Mouse (Mus musculus): ENCODE measurements around the gene Enah. TPM values are rescaled to one million over a fixed set of nuclear protein-coding genes. Genes with fewer than 3 reads are reported as not detected.

Gene Enah
- 1 to 10 TPM in 1 of 2 experiments, under 1 TPM in 1; 0.29 to 1.3 TPM for polyA plus RNA-seq (2017; shearing (Covaris generic))

- ATAC-seq = no peak
Observed at GRCm38 (mm10) chr1:182019926-182020801, at the start of gene Enah. TSS of gene Enah (minus strand) at chr1:182019990.

- ATAC-seq = no peak
Observed at GRCm38 (mm10) chr1:182068136-182068535, 48.3 kb upstream of the Enah start.

DNA sequence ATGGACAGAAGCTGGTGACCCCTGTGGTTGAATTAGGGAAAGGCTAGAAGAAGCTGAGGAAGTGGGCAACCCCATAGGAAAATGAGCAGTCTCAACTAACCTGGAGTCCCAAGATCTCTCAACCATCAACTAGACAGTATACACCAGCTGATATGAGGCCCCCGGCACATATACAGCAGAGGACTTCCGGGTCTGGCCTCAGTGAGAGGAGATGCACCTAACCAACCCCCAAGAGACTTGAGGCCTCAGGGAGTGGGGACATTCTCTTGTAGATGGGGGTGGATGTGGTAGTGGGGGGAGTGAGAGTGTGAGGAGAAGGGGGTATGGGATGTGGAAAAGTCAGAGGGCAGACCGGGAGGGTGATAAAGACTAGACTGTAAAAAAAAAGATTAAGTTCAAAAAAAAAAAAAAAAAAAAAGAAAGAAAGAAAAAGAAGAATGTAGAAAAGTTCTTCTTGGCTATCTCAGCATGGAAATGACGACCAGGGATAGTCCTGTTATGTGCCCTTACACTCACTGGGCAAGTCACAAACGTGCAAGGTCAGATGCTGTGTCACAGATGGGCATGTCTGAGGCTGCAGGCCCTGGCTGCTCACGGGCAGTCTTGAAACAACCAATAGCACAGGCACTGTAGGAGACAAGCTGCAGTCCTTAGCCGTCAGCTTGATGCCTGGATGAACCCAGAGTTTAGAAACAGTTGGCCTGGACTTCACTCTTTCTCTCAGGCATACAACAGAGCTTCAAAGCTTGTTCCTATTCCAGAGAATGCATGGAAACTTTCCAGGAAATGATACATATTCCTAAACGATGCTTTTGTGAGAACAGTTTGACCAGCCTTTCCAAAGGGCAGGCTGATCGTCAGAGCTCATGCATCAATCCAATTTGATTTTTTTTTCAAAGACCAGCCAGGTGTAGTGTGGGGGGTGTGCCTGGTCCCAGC, 47.0 kb upstream of the Enah start:
- no peak for ATAC-seq

DNA sequence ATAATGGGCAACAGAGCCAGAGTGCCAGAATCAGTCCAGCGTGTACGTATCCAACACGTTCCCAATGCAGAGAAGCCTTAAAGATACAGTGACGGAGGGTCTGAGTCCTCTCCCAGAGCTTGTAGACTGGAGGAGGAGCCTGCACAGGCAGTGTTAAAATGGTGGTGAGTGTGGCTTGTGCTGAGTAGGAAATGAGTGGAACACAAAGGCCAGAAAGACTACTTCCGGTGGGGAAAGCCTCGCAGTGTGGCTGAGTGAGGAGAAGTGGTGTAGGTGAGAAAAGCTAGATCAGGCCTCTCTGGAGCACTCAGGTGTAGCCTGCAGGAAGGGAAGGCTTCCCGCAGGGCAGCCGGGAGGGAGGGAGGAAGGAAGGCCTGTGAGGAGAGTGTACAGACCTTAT, 43.9 kb upstream of the Enah start:
- no peak for ATAC-seq

- no peak for ATAC-seq
Observed at GRCm38 (mm10) chr1:182062801-182063200, 43.0 kb upstream of the Enah start.

- no peak for ATAC-seq
Observed at GRCm38 (mm10) chr1:182061203-182061602, 41.4 kb upstream of the Enah start.

DNA sequence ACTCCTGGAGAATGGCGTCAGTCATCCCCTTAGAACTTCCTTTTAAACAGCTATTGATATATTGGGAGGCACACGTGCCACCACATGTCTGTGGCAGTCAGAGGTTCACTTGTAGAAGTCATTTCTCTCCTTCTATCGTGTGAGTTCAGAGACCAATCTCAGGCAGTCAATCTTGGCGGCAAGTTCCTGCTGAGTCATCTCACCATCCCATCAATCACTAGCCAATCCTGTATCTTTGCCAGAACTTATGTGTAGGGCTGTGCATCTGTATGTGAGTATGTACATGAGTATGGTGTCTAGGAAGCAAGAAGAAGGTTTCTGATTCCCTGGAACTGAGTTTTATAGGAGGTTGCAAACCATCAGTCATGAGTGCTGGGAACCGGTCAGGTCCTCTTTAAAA, 40.0 kb upstream of the Enah start:
- ATAC-seq = no peak

DNA sequence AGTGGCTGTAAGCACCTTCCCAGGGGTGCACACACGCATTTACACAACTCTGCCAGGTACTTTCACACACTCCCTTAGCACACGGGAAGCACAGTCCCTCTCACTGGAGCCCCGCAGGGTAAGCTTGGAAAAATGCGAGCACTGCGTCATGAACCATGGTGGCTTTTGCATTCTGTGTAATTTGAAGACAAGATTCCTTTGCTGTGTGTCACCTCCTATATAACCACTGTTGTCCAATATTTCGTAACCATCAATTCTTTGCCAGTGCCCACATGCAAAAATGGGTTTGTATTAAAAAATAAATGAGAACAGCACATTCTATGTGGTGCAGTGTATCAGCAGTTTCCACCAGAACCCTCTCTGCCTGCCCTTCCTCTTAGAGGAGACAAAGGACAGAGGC, 38.2 kb upstream of the Enah start:
- ATAC-seq = no peak

GRCm38 (mm10) chr1:182055122-182055521, 35.3 kb upstream of the Enah start:
- ATAC-seq = no peak

DNA sequence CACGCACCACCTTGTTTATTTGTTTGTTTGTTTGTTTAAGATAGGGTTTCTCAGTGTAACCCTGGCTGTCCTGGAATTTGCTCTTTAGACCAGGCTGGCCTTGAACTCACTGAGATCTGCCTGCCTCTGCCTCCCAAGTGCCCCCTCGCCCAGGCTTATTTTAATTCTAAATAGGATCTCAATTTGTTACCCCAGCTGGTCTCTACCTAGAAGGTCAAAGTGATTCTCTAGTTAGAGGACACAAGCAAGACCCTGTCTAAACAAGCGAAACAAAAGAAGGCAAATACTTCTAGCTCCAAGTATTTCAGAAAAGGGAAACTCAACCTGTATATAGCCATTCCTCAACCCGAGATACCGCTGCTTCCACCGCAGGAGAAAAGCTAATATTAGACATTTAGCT, 34.9 kb upstream of the Enah start:
- no peak for ATAC-seq

DNA sequence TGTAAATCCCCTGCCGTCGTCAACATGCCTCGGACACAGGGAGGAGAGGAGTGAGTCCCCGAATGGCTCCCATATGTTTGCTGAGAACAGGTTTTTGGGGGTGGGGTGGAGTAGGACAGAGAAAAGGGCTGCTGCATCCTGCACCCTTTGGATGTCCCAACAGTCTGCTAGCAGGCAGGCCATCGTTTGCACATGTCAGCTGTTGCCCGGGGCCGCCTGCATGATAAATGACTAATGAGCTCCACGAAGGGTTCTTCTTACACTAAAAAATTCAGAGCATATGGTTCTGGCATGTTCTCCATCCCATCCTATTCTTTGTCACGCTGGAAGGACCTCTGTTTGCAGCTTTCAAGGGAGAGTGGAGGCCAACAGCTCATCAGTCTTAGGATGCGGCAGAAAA, 33.2 kb upstream of the Enah start:
- no peak for ATAC-seq

DNA sequence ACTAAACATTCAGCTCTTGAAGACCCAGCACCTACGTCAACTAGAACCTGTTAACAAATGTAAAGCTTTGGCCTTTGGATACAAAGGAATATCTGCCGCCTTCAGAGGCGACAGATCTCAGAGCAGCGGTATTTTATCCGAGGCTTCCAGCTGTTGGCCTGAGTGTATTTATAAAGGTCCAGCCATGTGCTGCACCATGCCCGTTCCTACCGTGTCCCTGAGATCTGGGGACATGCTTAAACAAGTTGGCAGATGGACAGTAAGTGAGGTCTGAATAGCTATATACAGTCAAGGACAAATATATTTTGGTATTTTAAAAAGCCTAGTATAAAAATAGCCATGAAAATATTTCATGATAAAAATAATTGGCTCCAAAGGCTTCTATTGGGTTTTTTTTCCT, 32.6 kb upstream of the Enah start:
- ATAC-seq = no peak

- no peak for ATAC-seq
Observed at GRCm38 (mm10) chr1:182049813-182050212, 30.0 kb upstream of the Enah start.

DNA sequence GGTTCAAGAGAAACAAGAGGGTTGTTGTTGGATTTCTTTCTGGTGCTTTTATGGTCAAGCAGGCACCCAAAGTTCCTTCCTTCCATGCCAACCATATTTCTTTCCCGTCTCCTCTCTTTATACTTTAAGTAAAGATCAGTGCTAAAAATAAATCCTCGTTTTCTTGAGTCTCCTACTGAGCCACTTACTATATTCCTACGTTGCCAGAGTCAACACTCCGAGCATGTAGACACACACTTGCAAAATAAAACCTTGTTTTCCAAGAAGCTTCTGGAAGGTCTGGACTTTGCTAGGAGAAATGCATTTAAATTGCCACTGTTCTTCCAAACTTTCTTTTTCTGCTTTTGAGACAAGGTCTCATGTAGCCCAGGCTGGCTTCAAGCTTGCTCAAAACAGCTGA, 28.3 kb upstream of the Enah start:
- no peak for ATAC-seq

GRCm38 (mm10) chr1:182047016-182047690, 27.4 kb upstream of the Enah start:
- no peak for ATAC-seq

DNA sequence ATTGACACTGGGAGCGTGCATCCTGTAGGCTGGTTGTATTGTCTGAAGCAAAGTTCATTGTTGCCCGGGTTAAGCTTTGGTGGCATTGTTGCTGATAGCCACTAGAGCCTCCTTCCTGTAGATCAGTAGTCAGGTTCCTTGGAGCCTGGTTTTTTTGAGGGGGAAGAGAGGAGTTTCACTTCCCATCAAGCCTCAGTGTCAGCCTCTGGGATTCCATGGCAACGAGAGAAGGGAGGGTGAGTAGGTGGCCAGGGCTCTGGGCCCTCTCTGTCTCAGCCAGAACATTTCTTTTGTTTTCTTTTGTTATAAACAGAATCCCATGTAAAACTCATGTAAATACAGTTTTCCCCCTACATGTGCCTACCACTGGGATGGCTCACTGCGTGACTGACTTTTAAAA, 25.4 kb upstream of the Enah start:
- no peak for ATAC-seq

DNA sequence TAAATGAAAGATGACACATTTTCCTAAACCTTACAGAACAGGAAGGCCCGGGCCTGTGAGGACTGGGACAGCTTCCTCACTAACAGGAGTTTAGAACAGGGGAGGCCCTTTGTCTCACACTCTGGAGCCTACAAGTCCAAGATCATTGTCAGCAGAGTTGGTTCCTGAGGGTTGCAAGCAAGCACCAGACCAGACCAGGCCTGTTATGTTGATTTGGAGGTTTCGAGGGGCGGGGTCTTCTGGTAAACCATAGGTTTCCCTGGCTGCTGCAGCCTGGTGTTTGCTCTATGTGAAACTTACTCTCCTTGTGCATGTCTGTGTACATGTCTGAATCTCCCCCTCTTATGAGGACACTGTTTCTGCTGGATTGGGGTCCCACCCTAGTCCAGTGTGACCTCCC, 20.7 kb upstream of the Enah start:
- no peak for ATAC-seq

DNA sequence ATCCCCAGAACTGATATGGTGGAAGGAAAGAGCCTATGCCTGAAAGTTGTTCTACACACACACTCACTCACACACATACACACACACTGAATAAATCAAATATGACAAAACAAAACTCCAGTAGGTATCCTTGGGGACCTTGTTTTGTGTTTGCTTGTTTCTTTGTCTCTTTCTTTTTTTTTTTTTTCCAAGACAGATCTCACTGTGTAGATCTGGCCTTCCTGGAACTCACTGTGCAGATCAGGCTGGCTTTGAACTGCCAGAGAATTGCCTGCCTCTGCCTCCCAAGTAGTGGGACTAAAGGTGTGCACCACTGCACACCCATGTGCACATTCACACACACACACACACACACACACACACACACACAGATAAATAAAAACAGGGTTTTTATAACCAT, 12.0 kb upstream of the Enah start:
- no peak for ATAC-seq

- no peak for ATAC-seq
Observed at GRCm38 (mm10) chr1:182031066-182031465, 11.3 kb upstream of the Enah start.

GRCm38 (mm10) chr1:182029989-182030649, 10.3 kb upstream of the Enah start:
- ATAC-seq = no peak

GRCm38 (mm10) chr1:182028231-182029210, 8.7 kb upstream of the Enah start:
- no peak for ATAC-seq
